Mouse (Mus musculus) monocyte, adult 59 days (primary cell): ENCODE results near the gene Nkx2-5. TPM values are rescaled to one million over a fixed set of nuclear protein-coding genes. Genes with fewer than 3 reads are reported as not detected.

ENCODE experiments used
- total RNA-seq, 2 experiments: library from RNA; stranded (reverse); gene quantifications; one replicate each; pipeline ENCODE4 v1.2.4; 2023

The Nkx2-5 gene
- under 1 TPM in 1 of 2 experiments, not detected in 1; 0.33 TPM for total RNA-seq

DNA sequence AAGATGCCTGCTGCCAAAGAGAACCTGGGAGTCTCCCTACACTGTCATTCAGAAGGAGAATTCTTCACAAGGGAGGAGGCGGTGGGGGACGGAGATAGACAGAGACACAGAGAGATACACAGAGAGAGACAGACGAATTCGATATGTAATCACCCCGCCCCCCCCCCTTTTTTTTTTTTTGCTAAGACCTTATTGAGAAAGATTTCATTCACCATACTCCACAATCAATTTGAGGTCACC is at the start of gene Nkx2-5:
Nkx2-5 (minus strand) TSS at position 101 of the 240 bp plus-strand sequence.

Other genes with a start within 250 kb of the Nkx2-5 start
- gene Atp6v0e, start 181.8 kb downstream of the Nkx2-5 start, total RNA-seq: 100 to 1,000 TPM; 178 to 185 TPM
- gene Crebrf, start 129.4 kb downstream of the Nkx2-5 start, total RNA-seq: 10 to 100 TPM; 62.3 to 71.7 TPM
- 10 to 100 TPM; 14.9 to 16.1 TPM for gene Bnip1, start 63.9 kb downstream of the Nkx2-5 start, total RNA-seq
- 1 to 10 TPM; 1.3 to 2.1 TPM for gene Kifc5b, start 72.1 kb upstream of the Nkx2-5 start, total RNA-seq
- 10 to 100 TPM; 33.5 to 36.3 TPM for gene Phf1, start 88.0 kb upstream of the Nkx2-5 start, total RNA-seq
- 10 to 100 TPM; 84.9 to 92.8 TPM for gene Cuta, start 94.6 kb upstream of the Nkx2-5 start, total RNA-seq
- 1 to 10 TPM; 1.8 to 4.4 TPM for gene Syngap1, start 96.2 kb upstream of the Nkx2-5 start, total RNA-seq
- 10 to 100 TPM; 10.5 to 11.1 TPM for gene Zbtb9, start 128.2 kb upstream of the Nkx2-5 start, total RNA-seq
- gene Bak1, start 184.0 kb upstream of the Nkx2-5 start, total RNA-seq: 100 to 1,000 TPM; 100 to 107 TPM
- gene Itpr3, start 212.3 kb upstream of the Nkx2-5 start, total RNA-seq: 10 to 100 TPM; 10.4 to 10.6 TPM